Mouse (Mus musculus): Measurements from ENCODE around the gene Pygo2. TPM values are rescaled to one million over a fixed set of nuclear protein-coding genes. Genes with fewer than 3 reads are reported as not detected.

Pygo2 gene
- polyA plus RNA-seq, 1 experiment from 2014 or later, result 11.0 TPM

DNA sequence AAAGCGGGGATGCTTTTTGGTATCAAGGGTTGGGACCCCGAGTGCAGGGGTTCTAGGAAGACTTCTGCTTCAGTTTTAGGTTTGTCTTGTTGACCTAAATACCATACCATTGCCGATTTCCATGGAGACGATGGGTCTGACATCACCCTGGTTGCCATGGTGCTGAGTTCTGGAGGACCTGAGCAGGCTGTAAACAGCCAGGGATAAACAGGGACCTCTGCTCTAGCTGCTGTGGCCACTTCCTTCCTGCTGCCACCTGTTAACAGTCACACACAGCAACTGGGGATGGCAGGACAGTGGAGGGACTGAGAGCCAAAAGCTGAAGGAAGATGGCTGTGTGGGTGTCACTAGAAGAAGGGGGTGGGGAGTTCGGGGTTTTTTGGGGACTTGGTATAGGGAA, 7.3 kb downstream of the Pygo2 start:
- Histone ChIP-seq H3K27me3 (no peaks in the 10 kb centered on the region), H3K9me3 (replicated peaks) (no peaks in the 10 kb centered on the region), H3K4me2 (peak overlapping the region; percentile 75), H3K27ac (peak overlapping the region; percentile 3; the same call in 1 of the 2 replicates), H3K36me3 (peaks cover 25% of the 10 kb centered on the region), H3K9ac (peak overlapping the region; percentile 68), H3K4me1 (replicated peaks) (peaks cover 42% of the 10 kb centered on the region), H3K4me3 (replicated peaks) (peak overlapping the region; percentile 63)
- ATAC-seq (ENCODE audit: low read depth) (no peak), DNase-seq (no peak)
- WGBS (ENCODE audit: insufficient replicate concordance), result 16% methylated on average over 5 of the region's 5 CpGs

DNA sequence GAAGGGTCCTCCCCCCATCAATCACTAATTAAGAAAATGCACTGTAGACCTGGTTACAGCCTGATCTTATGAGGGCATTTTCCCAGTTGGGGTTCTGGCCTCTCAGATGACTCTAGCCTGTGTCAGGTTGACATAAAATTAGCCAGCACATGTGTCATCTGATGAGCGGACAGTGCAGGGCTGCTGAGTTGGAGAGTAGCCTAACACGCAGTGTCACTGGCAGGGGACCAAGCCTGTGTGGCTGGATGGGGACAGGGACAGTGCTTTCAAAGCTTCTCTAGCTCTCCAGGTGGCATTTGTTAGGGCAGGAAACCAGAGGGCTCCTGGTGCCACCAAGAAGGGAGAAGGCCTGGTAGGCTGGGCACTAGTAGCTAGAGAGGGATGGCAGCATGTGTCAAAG, 10.7 kb downstream of the Pygo2 start:
- 0 out of 2 replicates have a peak, but pooled peaks cover 3% of the 10 kb centered on the region for H3K36me3 ChIP-seq
- H3K27me3 ChIP-seq, result no peaks in the 10 kb centered on the region
- no peak for ATAC-seq (ENCODE audit: low read depth)
- no peak overlapping the region for H3K4me2 ChIP-seq
- no peak for DNase-seq
- 83% methylated on average over 2 of the region's 2 CpGs for whole genome bisulfite sequencing (ENCODE audit: insufficient replicate concordance)
- no peaks in the 10 kb centered on the region for H3K9me3 ChIP-seq (replicated peaks)
- H3K4me1 ChIP-seq (replicated peaks), result peaks cover 29% of the 10 kb centered on the region
- H3K27ac ChIP-seq, result no peak overlapping the region
- no peak overlapping the region for H3K9ac ChIP-seq
- no peak overlapping the region for H3K4me3 ChIP-seq (replicated peaks)

DNA sequence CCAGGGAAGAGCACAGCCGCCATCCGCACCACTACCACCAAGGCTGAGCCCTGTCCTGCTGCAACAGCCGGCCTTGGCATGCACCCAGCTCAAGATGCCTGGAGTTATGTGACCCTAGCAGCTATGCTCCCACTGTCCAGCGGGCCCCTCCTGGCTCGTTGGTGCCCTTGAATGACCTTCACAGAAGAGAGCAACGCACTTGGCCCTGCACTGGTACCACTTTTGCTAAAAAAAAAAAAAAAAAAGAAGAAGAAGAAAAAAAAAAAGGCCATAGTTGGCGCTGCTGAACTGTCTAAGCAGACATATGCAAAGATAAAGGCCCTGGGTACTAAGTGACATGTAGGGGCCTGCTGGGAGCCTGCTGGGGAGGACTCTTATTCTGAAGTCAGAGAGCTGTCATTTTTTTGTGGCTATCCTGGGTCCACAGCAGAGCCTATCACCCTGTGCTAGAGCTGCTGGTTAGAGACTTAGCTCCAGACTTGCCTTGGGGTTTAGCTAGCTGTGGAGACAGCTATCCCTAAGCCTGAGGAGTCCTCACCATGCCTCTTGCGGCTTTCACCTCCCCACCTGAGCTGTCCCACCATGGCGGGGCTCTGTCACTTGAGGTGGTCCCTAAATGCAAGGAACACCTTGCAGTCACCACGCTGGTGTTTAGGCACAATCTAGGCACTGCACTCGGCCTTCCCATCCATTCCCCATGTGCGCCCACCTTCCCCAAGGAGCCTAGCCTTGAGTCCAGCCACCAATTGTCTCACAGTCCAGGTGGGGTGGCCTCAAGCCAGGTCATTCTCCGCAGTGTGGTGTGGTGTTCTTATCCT, 18.9 kb downstream of the Pygo2 start:
- no peaks in the 10 kb centered on the region for H3K27me3 ChIP-seq
- peaks cover 40% of the 10 kb centered on the region for H3K4me1 ChIP-seq (replicated peaks)
- H3K9me3 ChIP-seq (replicated peaks), result no peaks in the 10 kb centered on the region
- H3K36me3 ChIP-seq, result peaks cover 5% of the 10 kb centered on the region; the same call in 1 of the 2 replicates
- H3K4me3 ChIP-seq (replicated peaks), result no peak overlapping the region
- DNase-seq, result peak; percentile 57
- peak overlapping the region; percentile 43 for H3K9ac ChIP-seq
- H3K4me2 ChIP-seq, result peak overlapping the region; percentile 53
- peak overlapping the region; percentile 76 for H3K27ac ChIP-seq
- 36% methylated on average over 13 of the region's 13 CpGs for WGBS (ENCODE audit: insufficient replicate concordance)
- peak; percentile 82 for ATAC-seq (ENCODE audit: low read depth)

DNA sequence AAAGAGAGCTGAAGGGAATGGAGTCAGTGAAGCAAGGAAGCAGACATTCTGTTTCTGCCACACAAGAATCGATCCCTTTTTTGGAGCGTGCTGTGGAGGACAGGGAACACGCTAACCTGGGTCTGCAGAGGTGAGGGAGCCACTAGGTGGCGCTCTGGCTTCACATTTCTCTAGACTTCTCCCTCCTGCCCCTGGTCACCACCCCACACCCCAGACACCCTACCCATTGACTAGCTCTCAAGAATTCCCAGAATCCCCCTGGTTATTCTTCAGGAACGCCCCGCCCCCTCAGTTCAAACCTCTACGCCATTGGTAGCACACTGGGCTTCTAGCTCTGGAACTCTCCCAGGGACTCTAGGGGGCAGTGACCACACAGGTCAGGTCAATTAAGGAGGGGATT, 19.5 kb downstream of the Pygo2 start:
- peak overlapping the region; percentile 76 for H3K27ac ChIP-seq
- peaks cover 40% of the 10 kb centered on the region for H3K4me1 ChIP-seq (replicated peaks)
- WGBS (ENCODE audit: insufficient replicate concordance), result 12% methylated on average over 7 of the region's 7 CpGs
- ATAC-seq (ENCODE audit: low read depth) (peak; percentile 72), DNase-seq (peak; percentile 71)
- no peak overlapping the region for H3K4me3 ChIP-seq (replicated peaks)
- H3K27me3 ChIP-seq, result no peaks in the 10 kb centered on the region
- H3K9ac ChIP-seq, result peak overlapping the region; percentile 43
- peak overlapping the region; percentile 53 for H3K4me2 ChIP-seq
- no peaks in the 10 kb centered on the region for H3K9me3 ChIP-seq (replicated peaks)
- peaks cover 4% of the 10 kb centered on the region; the same call in 1 of the 2 replicates for H3K36me3 ChIP-seq

DNA sequence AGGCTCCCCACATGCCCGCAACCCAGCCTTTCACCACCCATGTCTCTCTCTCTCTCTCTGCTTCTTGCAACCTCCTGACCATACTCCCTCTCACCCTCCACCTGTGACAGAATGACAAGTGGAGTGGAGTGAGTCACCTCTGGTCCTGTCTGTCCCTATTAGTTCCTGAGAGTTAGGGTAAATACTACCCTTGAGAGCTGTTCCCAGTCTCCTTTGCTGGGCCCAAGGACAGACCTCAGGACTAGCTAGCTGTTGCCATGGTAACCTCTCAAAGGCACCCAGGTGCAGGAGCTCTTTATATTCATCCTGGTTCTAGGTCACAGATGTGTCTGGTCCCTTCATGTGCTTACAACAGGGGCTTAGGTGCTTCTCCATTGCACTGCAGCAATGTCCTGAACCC, 21.9 kb downstream of the Pygo2 start:
- ATAC-seq (ENCODE audit: low read depth), result no peak
- H3K4me1 ChIP-seq (replicated peaks), result peaks cover 44% of the 10 kb centered on the region
- no peaks in the 10 kb centered on the region for H3K9me3 ChIP-seq (replicated peaks)
- no peak overlapping the region for H3K4me2 ChIP-seq
- no peaks in the 10 kb centered on the region; the same call in 1 of the 2 replicates for H3K36me3 ChIP-seq
- WGBS (ENCODE audit: insufficient replicate concordance), result 69% methylated on average over 1 of the region's 1 CpGs
- no peaks in the 10 kb centered on the region for H3K27me3 ChIP-seq
- H3K27ac ChIP-seq, result no peak overlapping the region
- DNase-seq, result no peak
- no peak overlapping the region for H3K9ac ChIP-seq
- H3K4me3 ChIP-seq (replicated peaks), result no peak overlapping the region

DNA sequence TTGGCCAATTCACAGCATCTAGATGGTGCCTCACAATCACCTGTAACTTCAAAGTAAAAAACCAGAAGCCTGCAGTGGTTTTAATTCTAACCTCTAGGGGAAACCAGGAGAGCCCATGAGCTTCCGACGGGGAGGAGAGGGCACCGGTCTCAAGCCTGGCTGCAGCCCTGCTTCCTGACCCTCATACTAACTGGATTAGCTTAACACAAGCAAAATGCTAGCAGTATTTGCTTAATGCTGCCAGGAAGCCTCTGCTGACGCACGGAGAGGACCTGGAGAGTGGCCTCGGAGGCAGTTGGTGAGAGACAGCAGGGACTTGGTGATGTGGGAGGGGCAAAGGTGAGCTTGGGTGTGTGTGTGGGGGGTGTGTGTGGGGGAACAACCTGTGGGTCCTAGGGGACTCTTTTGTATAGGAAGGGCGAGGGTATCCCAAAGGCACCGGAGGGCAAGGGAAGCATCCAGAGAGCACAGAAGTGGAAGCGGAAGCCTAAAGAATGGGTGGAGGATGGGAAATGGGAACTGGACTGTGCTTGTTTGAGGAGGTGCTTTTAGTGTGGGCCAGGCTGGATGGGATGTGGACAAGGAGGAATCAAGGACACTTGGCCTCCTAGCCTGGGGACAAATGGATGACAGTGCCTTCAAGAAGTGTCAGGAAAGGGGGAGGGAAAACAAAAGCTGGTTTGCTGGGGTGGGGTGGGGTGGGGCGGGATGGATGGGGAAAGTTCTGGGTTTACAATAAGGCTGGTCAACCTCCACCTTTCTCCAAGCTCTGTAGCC, 24.6 kb downstream of the Pygo2 start, which contains the start of gene Pmvk:
Gene Pmvk, plus strand, starts transcription at position 141 of the 777 bp plus-strand sequence.
- Histone ChIP-seq H3K27ac (no peak within 1 kb of the TSS), H3K27me3 (no peaks in the 10 kb centered on the region), H3K4me1 (replicated peaks) (peaks cover 50% of the 10 kb centered on the region), H3K9ac (no peak within 1 kb of the TSS), H3K9me3 (replicated peaks) (no peaks in the 10 kb centered on the region), H3K4me2 (no peak within 1 kb of the TSS), H3K36me3 (no peaks in the 10 kb centered on the region), H3K4me3 (replicated peaks) (no peak within 1 kb of the TSS)
- ATAC-seq (ENCODE audit: low read depth) (no peak), DNase-seq (no peak)
- WGBS (ENCODE audit: insufficient replicate concordance), result 62% methylated on average over 10 of the region's 10 CpGs

DNA sequence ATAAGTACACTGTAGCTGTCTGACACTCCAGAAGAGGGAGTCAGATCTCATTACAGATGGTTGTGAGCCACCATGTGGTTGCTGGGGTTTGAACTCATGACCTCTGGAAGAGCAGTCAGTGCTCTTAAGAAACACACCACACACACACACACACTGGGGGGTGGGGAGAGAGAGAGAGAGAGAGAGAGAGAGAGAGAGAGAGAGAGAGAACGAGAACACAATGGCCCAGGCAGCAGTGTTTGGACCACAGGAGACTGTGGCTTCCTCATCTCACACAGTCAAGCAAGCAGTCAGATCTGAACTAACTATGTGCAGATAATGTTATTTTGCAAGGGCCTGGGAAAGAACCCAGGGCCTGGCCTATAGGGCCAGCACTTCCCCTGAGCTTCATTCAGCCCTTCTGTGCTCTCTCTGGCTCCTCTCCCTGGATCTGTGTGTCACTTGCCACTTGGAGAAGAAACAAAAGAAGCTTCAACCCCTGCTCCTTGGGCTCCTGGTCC, 25.8 kb downstream of the Pygo2 start:
- Histone ChIP-seq H3K4me2 (no peak overlapping the region), H3K36me3 (no peaks in the 10 kb centered on the region), H3K4me1 (replicated peaks) (peaks cover 50% of the 10 kb centered on the region), H3K9me3 (replicated peaks) (no peaks in the 10 kb centered on the region), H3K9ac (no peak overlapping the region), H3K27me3 (no peaks in the 10 kb centered on the region), H3K4me3 (replicated peaks) (no peak overlapping the region), H3K27ac (no peak overlapping the region)
- no peak for ATAC-seq (ENCODE audit: low read depth)
- no peak for DNase-seq
- WGBS (ENCODE audit: insufficient replicate concordance), result 25% methylated on average over 1 of the region's 1 CpGs

DNA sequence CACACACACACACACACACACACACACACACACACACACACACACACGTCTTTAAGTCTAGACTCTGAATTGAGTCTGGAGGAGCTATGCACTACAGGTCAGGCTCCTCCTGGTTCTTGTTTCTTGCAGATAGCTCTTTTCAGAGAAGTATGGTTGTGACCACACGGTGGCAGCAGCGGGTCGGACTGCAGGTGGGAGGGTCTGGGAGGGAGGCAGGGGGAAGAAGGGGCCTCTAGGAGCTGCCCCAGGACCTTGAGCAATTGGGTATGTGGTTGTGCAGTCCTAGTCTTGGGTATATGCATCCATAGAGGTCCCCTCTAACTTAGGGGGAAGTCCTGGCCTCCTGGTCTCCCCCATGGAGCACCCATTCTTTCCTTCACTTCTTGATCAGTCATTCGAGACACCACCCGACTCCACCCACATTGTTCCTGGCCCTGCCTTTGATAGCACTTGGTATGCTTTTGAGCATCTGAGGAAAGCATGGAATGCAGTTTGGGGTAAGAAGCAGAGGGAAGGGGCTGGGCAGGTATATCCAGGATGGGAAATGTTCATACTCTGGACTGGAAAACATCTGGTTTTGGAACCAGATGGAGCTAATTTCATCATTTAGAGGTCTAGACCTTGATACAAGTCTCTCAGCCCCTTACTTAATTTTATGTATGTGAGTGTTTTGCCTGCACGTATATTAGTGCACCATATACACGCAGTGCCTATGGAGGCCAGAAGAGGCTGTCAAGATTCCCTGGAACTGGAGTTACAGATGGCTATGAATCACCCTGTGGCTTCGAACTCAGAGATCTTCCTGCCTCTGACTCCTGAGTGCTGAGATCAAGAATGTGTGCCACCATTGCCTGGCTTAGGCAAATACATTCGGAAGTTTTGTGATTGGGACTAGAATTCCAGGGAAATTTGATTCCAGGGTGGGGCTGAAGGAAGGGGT, 27.0 kb downstream of the Pygo2 start:
- Histone ChIP-seq H3K9ac (0 out of 2 replicates have a peak overlapping the region, but pooled peaks have one; percentile 26), H3K4me2 (peak overlapping the region; percentile 28; the same call in 1 of the 2 replicates), H3K9me3 (replicated peaks) (no peaks in the 10 kb centered on the region), H3K27me3 (no peaks in the 10 kb centered on the region), H3K36me3 (no peaks in the 10 kb centered on the region), H3K4me1 (replicated peaks) (peaks cover 39% of the 10 kb centered on the region), H3K4me3 (replicated peaks) (no peak overlapping the region), H3K27ac (peak overlapping the region; percentile 59)
- WGBS (ENCODE audit: insufficient replicate concordance), result 31% methylated on average over 10 of the region's 10 CpGs
- peak; percentile 73 for DNase-seq
- ATAC-seq (ENCODE audit: low read depth), result peak; percentile 39

DNA sequence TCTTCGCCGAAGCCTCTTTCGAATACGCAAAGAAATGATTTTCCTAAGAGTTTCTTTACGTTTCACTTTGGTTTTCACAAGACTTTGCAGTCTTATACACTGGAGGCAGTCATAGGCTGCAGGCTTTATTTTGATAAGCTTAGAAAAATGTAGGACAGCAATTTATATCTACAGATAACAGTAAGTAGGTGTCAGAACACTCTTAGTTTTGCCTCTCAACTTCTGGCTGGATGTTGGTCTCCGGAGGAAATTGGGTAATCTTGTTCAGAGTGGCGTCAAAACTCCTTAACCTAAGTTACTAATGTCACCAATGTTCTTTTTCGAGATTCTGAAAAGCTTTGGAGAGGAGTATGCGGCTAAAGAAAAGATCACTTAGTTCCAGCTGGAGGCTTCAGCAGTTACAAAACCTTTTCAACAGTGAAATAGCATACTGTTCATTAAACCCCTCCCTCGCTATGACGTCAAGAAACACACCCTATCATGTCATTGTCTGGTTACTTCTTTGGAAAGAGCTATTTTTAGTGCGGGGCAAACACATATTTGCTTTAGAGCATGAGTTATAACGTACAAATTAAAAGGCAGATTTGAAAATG, 28.5 kb downstream of the Pygo2 start:
- Histone ChIP-seq H3K4me2 (peak overlapping the region; percentile 90), H3K9ac (peak overlapping the region; percentile 47), H3K27ac (peak overlapping the region; percentile 76), H3K36me3 (no peaks in the 10 kb centered on the region), H3K9me3 (replicated peaks) (no peaks in the 10 kb centered on the region), H3K27me3 (no peaks in the 10 kb centered on the region), H3K4me1 (replicated peaks) (peaks cover 38% of the 10 kb centered on the region), H3K4me3 (replicated peaks) (peak overlapping the region; percentile 71)
- DNase-seq (no peak), ATAC-seq (ENCODE audit: low read depth) (peak; percentile 63)
- 44% methylated on average over 13 of the region's 13 CpGs for WGBS (ENCODE audit: insufficient replicate concordance)

All from liver, embryonic 13.5 days (tissue).